Mouse (Mus musculus) spleen, embryonic (tissue): ENCODE results near the gene Psmb4.
"Not testable (repeated sequence)": the region's sequence is repeated elsewhere in the genome, so short reads cannot be mapped to it uniquely, and the experiment has no call there.

Experiments
- CTCF ChIA-PET: fragments of 350-600 bp; sonication (Branson Sonifier 250); formaldehyde crosslinking; loops from one replicate; lab custom pipeline; 2022; lab: Charles Lee

The Psmb4 gene

DNA sequence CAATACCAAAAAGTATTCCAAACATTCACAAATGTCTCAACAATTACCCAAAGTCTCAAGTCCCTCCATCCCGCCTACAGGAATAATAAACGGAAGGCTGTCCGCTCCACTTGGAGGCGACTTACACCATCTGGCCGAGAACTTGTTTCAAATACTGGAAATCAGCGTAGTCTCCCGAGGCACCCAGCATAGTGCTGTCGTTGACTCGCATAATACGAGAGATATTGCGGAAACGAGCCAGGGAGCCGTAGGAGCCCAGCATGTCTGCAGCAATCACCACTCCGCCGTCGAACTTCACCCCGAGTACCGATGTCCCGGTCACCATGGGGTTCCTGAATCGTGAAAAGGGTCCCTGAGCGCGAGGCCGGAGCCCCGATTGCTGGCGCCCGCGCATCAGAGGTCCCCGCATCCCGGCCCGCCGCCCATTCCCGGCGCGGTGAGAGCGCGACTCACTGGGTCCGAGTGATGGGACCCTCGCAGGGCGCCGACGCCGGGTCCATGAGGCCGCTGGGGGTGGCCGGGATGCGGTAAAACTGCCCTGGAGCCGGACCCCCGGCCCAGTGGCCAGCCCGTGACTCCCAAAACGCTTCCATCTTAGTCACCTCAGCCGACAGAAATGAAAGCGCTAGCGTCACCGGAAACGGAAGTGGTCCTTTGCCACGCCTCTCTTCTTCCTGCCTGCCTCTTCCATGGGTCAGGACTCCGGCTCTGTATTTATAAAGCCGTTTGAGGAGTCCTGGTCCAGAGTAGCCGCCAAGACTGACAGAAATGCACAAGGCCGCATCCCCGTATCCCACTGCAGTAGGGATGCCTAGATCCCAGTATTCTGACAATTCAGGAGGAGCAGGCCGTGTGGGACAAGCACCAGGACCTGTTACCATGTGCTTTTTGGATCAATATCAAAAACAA lies at the start of gene Psmb4:
Psmb4 (minus strand) TSS at position 646 of the 909 bp plus-strand sequence.
- CTCF ChIA-PET: interaction anchor here (0.8 kb wide), 1 partner anchor 301 kb away, joined by 9 read pairs; no protein-coding TSS in a partner anchor

DNA sequence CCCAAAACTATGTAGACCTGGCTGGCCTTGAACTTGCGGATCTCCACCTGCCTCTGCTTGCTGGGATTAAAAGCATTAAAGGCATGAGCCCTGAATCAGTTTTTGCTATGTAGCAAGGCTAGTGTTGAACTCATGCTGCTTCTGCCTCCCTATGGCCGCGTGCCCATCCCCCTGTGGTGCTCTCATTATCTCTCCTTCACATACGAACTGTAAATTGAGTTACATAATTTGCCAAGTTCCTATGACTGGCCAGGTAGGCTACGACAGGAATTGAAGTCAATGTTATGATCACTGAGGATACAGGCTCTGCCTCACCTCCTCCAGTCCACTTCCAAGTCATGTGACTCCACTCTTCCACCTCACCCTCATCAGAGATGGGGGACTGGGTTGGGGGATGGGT lies 49.4 kb upstream of the Psmb4 start:
- CTCF ChIA-PET: not testable (repeated sequence)

DNA sequence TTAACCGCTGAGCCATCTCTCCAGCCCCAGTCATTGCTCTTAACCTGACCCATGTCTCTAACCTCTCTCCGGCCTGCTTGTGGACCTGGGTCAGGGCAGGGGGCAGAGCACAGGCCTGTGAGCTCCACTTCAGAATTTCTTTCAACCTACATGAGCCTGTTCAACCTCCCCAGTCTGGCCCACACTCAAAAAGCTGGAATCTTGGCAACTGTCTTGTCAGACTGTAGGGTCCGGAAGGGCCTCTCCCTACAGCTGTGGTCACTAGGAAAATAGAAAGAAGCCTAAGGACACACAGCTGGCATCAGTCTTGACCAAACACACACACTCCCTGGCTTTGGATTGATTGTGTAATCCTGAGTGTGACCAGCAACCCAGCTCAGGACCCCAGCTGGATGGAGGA lies 48.6 kb upstream of the Psmb4 start:
- CTCF ChIA-PET: not testable (repeated sequence)

DNA sequence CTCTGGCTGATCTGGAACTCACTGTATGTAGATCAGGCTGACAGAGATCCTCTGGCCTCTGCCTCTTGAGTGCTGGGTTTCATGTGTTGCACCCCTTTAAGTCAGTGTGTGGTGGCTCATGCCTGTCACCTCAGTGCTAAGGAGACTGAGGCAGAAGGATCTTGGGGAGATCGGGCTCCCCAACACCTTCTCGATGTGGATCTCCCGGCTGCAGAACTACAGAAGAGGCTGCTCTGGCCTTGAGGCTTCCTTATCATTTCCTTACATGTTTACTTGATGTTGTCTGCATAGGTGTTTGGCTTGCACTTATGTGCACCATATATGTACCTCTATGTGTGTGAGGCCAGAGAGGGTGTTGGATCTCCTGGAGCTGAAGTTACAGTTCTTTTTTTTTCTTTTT lies 47.8 kb upstream of the Psmb4 start:
- CTCF ChIA-PET: not testable (repeated sequence)

DNA sequence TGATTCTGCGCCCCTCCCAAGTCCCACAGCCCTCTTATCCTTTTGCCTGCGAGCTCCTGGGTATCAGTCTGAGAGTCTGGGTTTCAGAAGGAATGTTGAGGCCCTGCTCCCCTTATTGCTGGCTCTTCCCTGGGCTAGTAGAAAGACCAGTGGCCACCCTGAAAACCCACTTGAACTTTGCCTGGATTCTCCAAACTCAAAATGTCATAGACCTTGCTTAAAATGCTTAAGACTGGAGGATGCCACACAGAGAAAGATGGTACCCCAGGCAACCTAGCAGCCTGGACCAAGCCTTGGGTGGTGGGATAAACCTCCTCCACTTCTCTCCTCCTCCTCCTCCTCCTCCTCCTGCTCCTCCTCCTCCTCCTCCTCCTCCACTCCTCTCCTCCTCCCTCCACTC lies 46.8 kb upstream of the Psmb4 start:
- CTCF ChIA-PET: not testable (repeated sequence)

DNA sequence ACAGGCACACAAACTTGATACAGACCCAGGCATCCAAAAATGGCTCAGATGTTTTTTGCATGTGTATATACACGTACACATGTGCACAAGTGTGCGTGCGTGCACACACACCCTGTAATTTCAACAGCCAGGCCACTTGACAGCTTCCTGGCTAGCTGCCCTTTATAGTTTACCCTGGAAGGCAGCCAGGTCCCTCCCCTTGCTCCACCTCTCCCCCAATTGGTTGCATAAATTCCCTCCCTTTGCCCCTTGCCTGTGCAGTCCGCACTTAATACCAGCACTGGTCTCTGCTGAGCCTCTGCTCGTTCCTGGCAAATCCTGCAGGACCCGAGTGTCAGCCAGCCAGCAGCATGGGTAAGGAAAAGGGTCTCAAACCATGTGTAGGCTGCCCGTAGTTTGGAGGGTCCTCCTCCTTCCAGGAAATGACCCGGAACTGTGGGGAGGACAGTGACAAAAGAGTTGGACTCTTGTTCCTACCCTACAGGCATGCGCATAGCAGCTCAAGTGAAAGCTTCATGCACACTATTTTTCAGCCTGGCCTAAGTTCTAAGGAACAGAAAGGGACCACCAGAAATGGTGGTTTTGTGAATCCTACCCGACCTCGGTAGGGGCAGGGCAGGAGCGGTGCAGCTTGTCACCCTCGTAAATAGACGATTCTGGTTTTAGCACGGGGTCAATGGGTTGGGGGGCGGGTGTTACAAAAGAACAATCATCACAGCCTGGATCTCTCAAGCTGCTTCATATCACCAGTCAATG lies 46.2 kb upstream of the Psmb4 start, which contains the start of gene Selenbp1:
Selenbp1 (plus strand) TSS at position 248 of the 756 bp plus-strand sequence.
- CTCF ChIA-PET: no interaction called here

DNA sequence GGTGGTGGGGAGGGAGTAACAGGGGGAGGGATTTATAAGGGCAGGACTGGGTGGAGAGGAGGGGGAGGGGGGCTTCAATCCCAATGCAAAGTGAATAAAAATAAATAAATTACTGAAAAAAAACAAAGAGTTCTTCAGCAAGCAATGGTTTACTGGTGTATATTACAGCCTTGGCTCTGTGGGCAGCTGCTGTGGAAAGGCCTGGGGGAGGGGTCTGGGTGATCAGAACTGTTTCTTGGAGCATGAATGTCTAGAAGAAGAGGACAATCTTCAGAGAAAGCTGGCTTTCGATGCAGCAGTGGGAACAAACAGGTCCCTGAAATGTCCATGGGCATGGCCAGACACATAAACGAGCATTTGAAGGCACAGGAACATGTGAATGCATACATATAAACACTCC lies 45.5 kb upstream of the Psmb4 start:
- CTCF ChIA-PET: not testable (repeated sequence)

DNA sequence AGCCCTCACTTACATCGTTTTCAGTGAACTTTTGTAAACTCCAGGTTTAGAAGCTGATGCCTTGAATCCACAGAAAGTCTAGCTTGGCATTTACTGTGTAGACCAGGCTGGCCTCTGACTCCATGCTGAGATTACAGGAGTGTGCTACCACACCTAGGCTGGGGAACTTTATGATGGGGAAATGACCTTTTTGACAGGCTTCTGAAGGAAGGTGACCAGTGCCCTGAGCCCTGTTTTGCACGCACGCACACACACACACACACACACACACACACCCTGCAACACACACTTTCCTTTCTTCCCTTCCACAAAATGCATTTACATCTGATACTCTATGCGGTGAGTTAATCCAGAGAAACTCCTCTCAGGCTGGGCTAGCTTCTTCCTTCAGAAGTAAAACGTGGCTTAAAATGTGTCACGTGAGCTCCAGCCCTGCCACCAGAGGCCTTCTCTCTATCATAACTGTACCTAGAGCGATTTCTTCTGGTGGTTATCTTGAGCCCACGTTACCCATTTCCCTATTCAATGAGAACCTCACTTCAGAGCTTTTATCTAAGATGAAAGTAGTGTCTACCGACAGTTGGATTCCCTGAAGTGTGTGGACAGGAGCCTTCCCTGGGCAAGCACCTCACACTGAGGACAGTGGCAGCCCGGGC lies 44.8 kb upstream of the Psmb4 start:
- CTCF ChIA-PET: not testable (repeated sequence)

DNA sequence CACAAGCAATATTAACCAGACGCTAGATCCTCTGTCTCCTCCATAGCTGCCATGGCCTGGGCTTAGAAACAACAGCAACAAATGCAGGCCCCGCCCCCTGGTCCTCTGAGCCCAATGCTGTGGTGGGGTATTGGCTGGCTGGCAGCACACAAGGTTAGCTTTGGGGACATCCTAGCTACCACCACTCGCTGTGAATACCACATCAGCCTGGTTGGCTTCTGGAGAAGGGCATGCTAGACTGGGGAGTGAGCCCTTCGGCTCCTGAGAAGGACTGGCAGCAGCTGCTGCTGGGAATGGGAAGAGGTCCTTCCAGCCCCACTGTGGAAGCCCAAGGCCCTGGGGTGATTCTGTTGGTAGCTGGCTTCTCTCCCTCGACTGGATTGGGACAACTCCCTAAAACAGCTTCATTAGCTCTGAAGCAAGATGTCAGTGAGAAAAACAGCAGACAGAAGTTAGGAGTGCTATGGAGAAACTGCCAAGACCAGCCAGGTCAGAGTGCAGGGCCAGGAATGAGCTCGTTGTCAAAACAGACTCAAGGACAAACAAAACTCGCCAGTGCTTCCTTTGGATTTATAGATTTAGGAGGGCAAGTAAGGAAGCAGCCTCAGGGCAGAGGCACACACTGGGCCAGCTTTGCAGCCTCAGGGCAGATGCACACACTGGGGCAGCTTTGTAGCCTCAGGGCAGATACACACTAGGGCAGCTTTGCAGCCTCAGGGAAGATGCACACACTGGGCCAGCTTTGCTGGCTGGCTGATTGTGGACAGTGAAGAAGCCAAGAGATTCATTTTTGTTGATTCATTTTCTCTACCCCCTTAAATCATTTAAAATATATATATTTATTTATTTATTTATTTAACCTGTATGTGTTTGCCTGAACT lies 43.9 kb upstream of the Psmb4 start:
- CTCF ChIA-PET: not testable (repeated sequence)

DNA sequence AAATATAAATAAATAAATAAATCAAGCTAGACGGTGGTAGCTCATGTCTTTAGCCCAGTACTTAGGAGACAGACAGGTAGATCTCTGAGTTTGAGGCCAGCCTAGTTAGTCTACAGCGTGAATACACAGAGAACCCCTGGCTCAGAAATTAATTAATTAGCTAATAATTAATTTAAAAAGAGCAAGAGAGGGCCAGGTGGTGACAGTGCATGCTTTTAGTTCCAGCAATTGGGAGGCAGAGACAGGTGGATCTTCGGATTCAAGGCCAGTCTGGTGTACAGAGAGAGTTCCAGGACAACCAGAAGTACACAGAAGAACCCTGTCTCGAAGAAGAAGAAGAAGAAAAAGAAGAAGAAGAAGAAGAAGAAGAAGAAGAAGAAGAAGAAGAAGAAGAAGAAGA lies 42.2 kb upstream of the Psmb4 start:
- CTCF ChIA-PET: interaction anchor here (0.7 kb wide), 1 partner anchor 1611 kb away, joined by 36 read pairs; no protein-coding TSS in a partner anchor

DNA sequence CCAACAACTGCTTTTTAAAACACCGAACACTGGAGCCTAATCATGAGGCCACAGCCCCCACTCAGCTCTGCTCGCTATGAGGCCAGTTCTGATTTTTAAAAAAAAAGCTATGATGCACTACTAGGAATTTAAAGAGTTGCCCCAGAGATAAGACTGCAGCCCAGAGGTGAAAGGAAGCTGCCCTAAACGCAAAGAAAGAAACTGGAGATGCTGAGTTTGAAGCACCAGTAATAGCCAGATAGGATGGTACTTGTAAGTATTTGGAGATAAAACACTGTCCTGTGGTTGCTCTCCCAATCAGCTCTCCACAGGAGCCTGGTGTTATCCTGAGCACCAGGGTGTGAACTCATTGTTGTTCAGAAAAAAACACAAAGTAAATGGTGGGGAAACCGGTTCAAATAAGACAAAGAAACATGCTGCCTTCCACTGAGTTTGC lies 39.6 kb upstream of the Psmb4 start:
- CTCF ChIA-PET: not testable (repeated sequence)

DNA sequence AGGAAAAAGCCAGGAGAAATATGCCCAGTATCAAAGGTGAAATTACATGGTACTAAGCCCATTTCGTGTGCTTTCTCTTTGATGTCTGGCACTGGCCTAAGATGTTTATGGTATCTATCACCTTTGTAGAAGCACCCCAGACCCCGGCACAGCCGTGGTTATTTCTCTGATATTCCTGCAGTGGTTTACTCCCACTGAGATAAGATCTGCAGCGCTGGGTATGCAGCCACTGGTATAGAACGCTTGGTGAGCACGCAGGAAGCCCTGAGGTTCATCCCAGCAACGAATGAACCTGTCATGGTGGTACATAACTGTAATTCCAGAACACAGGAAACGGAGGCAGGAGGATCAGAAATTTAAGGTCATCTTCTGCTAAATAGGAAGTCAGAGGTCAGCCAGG lies 37.9 kb upstream of the Psmb4 start:
- CTCF ChIA-PET: no interaction called here

DNA sequence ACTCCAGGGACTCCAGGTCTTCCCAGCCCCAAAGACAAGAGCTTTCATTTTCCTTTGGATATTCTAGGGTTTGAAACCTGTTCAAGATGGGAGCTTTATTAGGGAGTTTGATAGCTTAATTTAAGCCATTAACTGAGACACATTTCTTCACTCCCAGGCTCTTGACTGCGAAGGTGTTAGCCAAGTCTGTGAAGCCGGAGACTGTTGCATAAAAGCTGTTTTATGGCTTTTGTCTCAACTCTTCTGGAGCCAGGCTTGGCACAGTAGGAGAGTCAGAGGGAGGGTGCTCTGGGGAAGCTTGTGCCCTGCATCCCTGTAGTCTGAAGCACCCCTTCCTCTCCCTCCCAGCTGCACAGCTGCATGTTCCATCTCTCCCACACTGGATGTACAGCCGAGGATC lies 35.6 kb upstream of the Psmb4 start:
- CTCF ChIA-PET: no interaction called here

DNA sequence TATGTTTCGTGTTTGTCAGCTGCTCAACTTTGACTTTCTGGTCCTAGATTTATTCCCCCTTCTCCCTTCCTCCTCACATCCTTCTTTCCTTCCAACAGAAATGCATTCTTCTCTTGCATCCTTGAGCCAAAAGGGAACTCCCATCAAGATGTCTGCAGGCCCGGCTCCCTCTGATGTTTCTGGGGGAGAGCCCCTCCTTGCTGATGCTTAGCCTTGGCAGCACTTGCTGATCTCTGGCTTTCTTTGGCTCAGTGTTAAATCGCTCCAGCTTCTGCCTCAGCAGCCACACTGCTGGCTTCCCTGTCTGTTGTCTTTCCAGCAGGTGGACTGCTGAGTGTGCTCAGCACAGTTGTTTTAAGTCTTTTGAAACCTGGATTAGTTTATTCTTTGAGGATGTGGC lies 34.3 kb upstream of the Psmb4 start:
- CTCF ChIA-PET: no interaction called here

DNA sequence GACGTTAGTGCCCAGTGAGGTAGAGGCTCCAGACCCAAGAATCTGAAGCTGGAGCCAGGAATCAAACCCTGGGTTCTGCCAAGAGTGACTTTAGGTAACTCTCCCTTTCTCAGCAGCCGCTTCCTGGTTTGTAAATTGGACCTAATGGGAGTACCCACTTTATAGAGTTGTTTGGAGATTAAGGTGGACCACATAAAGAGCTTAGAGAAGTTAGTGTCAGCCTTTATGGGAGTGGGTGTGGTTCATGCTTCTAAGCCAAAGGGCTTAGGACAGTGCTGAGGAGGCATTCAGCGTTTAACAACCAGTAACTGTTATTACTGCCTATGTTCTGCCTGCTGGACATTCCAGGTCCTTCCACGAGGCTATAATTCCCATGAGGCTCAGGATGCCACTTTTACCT lies 32.1 kb upstream of the Psmb4 start:
- CTCF ChIA-PET: interaction anchor here (0.6 kb wide), 1 partner anchor 135 kb away, joined by 4 read pairs; no protein-coding TSS in a partner anchor

DNA sequence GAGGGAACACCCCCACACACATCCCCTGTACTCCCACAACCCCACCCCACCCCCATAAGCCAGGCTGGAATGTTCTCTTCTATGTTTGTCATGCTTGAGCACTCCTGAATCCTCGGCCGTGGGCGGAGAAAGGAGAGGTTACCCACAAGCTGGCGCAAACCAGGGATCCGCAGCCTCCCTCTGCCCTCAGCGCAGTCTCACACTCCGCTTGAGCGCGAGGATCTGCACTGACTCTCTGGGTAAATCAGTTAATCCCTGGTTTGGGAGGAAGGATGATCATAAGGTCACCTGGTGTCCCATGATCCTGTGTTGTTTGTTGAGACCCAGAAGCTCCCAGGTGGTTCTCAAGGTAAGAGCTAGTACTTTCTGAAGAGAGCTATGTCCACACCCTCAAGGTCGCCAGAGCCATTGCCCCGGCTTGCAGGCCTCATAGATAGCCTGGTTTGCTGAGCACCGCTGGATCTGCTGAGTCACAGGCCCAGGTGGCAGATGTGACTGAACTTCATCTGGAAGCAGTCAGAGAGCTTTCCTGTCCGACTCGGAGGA lies 31.1 kb upstream of the Psmb4 start:
- CTCF ChIA-PET: no interaction called here

DNA sequence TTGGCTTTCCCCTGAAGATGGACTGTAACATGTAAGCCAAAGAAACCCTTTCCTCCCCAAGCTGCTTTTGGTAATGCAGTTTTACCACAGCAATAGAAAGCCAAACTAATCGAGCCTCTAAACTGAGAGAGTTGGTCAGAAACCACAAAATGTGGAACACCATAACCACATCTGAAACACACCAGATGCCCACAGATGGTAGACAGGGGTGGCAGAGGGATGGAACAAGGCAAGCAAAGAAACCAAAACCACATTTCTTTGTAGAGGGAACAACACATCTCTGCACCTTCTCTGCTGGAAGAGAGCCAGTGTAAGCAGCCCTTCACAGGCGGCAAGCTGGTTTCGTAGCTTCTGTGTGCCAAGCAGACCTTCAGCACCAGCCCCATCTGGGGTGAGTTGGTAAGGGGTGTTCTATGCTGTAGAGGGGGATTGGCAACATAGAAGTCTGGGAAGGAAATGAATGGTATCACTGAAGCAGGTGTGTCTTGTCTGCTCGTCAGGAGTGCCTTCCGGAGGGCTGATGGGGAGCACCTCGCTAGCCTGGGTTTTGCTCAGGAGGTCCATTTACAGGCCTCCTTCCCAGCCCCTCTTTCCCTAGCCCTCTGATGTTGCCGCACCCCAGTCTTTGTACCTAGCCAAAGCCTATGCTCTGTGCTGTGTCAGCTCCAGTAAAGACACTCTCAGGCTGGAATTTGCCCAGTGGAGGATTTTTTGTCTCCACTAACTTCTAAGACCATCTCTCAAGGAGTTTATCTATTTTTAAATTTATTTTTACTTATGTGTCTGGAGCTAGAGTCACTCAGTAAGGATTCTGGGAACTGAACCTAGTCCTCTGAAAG lies 29.4 kb upstream of the Psmb4 start:
- CTCF ChIA-PET: no interaction called here

DNA sequence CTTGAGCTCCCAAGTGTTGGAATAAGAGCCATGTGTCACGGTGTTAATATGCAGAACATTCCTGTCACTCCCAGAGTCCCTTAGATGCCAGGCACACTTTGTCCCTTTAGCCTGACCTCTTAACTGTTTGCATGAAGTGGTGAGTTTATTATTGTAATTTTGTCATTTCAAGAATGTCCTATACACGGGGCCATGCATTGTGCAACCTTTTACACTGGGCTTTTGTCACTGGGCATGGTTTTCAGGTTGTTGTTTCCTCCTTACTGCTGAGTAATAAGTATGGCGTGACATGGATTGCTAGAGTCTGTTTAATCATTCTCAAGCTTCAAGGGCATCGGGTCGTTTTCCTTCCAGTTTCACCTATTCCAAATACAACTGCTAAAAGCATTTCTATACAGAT lies 27.0 kb upstream of the Psmb4 start:
- CTCF ChIA-PET: no interaction called here

DNA sequence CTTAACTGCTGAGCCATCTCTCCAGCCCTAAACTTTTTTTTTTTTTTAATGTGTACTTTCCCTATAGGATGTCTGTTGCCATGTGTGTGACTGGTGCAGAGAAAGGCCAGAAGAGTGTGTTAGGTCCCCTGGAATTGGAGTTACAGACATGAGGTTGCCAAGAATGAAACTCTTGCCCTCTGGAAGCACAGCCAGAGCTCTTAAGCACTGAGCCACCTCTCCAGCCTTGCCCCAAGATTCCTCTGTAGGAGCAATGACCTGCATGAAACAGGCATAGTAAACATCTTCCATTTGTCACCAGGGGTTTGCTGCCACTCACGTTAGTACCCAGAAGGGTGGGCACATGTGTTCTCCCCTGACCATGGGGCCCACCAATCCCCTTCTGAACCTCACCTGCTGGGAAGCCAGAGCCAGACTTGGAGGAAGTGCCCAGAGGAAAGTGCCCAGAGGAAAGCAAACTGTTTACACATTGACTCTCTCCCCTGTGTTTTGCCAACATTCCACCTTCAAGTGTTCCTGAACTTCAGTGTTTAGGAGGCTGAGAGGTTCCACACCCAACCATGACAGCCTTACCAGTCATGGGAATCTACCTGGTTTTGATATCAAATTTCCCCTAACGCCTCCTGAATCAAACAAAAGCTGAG lies 24.4 kb upstream of the Psmb4 start:
- CTCF ChIA-PET: interaction anchor here (0.7 kb wide), 1 partner anchor 1796 kb away, joined by 6 read pairs; no protein-coding TSS in a partner anchor
